Mouse (Mus musculus): ENCODE data around the gene Aurkb.

Gene Aurkb

GRCm38 (mm10) chr11:69036486-69037230, 8.8 kb upstream of the Aurkb start:
- DNase-seq (ENCODE audit: low read depth), result peak; percentile 92

DNA sequence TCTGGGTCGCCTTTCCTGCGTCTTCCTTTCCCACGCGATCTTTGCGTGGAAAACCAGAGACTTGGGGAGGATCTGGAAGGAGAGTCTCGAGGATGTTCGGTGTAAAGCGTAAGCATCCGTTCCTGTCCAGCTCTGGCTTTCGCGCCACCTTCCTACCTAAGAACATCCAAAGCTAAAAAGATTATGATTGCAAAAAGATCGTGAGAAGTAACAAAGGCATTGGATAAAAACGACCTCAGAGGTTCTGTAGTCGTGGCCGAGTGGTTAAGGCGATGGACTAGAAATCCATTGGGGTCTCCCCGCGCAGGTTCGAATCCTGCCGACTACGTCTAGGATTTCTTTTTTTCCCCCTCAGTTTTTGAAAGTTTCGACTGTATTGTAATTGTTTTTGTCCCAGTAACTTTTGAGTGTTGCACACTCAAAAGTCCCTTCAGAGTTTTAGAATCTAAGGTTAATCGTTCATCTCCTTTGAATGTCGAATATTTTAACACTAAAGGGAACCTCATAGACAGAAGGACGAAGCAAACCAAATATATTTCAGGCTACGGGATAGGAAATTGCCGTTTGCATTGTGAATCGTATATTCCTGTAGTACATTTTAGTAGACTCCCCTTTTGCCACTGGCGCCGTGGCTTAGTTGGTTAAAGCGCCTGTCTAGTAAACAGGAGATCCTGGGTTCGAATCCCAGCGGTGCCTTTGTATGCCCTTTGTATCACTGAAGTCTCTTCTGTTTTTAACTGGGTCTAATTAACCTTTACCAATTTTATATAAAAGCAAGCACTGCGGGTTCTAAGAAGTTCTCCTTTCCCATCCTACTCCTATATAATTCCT, 8.0 kb upstream of the Aurkb start:
- DNase-seq (ENCODE audit: low read depth), result peak; percentile 95

DNA sequence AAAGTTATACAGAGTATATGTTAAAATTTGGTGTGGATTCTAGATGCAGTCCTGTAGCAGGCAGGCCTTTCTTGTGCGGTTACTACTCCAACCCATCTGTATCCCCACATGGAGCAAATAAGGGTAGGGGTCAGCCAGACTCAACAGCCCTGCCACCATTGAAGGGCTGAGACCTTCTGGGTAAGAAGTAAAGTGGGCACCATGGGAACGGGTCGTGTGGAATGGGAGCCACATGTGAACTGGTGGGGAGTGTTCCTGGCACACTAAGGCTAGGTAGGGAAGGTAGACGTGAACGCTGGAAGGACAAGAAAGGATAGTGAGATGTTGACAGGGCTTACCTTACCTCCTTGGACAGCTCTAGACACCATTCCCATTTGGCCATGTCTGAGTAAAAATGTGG, 7.3 kb upstream of the Aurkb start:
- no peak for DNase-seq (ENCODE audit: low read depth)

DNA sequence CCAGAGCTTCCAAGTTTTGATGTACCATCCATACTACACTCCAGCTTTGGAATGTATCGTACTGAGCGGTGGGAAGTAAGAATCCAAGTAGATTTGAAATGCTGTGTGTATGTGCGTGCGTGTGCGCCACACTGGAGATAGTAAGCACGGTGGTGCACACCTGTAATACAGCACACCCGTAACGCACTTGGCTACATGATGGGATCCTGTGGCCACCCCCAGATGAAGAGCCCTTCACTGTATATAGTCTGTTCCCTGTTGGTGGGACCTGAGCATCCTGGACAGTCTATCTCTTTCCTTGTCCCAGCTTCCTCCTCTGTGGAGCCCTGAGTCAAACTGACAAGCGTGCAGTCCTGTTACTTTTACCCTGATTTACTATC, 938 bp downstream of the Aurkb start:
- peak; percentile 27 for DNase-seq (ENCODE audit: low read depth)

DNA sequence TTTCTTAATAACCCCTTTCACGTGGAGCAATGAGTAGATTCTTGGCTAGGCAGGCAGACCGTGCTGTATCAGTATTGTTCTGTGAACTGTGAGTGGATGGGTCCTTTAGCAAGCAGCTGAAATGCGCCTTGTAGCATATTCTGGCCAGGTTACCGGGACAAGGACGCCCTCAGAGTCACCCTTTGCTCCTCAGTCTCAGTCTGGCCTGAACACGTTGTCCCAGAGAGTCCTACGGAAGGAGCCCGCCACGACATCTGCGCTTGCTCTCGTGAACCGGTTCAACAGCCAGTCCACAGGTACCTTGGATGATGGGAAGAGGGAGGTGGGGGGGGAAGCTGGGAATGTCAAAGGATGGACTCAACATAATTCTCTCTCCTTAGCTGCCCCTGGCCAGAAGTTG, 2.1 kb downstream of the Aurkb start:
- DNase-seq (ENCODE audit: low read depth), result no peak

DNA sequence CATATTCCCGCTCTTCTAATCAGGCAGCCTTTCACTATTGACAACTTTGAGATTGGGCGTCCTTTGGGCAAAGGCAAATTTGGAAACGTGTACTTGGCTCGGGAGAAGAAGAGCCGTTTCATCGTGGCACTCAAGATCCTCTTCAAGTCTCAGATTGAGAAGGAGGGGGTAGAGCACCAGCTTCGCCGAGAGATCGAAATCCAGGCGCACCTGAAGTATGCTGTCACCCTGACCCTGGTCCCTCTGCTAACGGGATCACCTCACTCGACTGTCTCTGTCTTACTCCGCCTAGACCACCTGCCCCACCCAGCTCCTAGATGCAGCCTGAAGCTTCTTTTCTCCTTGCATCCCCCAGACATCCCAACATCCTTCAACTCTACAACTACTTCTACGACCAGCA, 2.7 kb downstream of the Aurkb start:
- no peak for DNase-seq (ENCODE audit: low read depth)

- DNase-seq (ENCODE audit: low read depth), result no peak
These were observed 5.3 kb downstream of the Aurkb start for GRCm38 (mm10) chr11:69050748-69051147.

- no peak for DNase-seq (ENCODE audit: low read depth)
These were observed 6.3 kb downstream of the Aurkb start for GRCm38 (mm10) chr11:69051771-69052170.

DNA sequence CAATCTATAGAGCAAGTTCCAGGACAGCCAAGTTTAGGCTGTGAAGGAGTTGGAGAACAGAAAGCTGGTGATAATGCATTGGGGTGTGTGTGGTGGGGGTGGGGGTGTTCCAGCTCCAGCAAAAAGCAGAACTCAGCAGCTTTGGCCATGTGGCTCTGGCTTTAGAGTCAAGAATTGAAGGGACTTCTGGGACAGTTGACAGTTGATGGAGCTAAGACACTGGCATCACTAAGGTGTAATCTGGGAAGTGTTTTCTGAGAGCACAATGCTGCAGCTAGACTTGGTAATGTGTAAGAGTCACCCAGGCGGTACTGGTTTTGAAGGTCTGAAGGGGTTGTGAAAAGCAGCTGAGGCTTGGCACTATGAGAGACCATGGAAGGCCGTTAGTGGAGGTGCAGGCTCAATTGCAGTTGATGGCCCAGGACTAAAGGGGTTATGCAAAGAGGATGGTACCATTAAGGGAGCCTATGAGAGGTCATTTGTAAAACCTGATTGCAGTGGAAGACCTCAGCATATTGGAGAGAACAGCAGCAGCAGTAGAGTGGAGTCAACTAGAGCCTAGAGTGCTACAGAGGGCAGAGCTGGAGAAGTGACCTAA, 7.5 kb downstream of the Aurkb start:
- no peak for DNase-seq (ENCODE audit: low read depth)

DNA sequence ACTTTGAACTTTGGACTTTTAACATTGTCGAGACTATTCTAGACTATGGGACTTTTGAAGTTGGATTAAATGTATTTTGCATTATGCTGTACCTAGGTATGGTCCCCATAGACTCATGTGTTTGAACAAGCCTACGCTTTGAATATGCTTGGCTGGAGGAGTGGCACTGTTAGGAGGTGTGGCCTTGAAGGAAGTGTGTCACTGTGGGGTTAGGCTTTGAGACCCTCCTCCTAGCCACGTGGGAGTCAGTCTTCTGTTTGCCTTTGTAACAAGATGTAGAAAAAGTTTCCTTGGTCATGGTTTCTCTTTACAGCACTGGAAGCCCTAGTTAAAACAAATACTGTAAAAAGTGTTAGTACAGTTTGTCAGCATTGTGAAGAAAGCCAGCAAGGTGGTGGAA, 8.4 kb downstream of the Aurkb start:
- DNase-seq (ENCODE audit: low read depth), result peak; percentile 61

DNA sequence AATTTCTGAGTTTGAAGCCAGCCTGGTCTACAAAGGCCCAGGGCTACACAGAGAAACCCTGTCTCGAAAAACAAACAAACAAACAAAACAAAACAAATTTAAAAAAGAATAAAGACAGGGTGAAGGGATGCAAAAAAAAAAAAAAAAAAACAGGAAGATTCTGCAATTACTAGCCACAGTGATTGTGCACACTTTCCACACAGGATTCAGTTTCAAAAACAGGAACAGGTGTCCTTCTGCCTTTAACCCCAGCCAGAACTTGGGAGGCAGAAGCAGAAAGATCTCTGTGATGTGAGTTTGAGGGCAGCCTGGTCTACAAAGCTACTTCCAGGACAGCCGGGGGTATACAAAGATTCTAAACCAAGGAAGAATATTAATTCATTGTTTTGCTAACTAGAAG, 12.8 kb downstream of the Aurkb start:
- no peak for DNase-seq (ENCODE audit: low read depth)

DNA sequence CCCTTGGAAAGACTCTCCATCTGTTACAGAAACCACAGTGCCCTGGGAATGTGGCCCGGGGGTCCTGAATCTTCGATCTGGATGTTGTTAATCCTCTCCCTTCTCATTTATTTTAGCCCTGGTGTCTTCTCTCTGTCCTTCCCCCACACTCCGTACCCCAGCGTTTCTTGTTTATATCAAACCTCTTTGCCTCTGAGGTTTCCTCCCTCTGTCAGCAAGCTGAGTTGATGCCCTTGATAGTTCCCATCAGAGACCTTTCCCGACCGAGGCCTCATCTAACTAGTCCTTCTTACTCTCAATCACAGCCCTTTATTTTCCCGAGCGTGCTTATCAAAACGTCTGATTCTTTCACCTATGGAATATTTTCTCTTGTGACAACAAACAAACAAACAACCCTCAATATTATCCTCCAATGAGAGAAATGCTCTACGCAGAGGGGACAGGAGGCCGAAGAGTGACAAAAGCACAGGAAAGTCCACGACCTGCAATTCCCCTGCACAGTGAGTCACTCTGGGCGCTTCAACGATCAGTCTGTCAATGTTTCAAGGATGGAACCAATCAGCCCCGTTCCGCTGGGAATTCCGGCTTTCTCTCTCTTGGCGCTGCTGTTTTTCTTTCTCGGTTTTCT, 13.4 kb downstream of the Aurkb start:
- DNase-seq (ENCODE audit: low read depth), result no peak

DNA sequence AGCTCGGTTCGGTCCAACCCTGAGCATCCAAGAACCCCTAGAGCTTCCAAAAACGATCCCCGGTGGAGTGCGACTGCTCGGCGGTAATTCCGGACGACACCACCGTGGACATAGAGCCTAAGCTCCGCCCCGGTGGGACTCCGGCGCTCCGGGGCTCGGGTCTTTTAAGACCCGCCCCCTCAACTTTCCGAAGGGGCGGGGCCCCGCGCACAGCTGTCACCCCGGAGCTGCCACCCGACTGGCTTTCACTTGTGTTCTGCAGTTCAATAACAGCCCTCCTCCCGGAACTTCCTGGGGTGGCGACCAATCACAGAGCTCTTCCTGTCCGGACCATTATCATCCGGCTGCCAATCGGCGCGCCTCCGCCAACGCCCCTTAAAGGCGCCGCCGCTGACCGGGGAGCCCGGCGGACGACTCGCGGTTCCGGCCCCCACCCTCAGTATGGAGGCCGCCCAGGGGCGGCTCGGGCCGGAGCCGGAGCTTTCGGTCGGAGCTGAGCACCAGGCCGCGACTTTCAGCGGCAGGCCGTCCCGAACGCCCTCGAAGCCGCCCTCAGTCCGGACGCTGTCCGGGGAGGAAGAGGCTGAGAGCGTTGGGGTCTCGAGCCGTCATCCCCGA, 14.0 kb downstream of the Aurkb start, which contains the start of gene Borcs6:
Borcs6 (plus strand) TSS at position 361 of the 618 bp plus-strand sequence.
- peak; percentile 95 for DNase-seq (ENCODE audit: low read depth)

GRCm38 (mm10) chr11:69059975-69060411, 14.5 kb downstream of the Aurkb start:
- no peak for DNase-seq (ENCODE audit: low read depth)

GRCm38 (mm10) chr11:69060448-69061254, 15.2 kb downstream of the Aurkb start:
- no peak for DNase-seq (ENCODE audit: low read depth)

DNA sequence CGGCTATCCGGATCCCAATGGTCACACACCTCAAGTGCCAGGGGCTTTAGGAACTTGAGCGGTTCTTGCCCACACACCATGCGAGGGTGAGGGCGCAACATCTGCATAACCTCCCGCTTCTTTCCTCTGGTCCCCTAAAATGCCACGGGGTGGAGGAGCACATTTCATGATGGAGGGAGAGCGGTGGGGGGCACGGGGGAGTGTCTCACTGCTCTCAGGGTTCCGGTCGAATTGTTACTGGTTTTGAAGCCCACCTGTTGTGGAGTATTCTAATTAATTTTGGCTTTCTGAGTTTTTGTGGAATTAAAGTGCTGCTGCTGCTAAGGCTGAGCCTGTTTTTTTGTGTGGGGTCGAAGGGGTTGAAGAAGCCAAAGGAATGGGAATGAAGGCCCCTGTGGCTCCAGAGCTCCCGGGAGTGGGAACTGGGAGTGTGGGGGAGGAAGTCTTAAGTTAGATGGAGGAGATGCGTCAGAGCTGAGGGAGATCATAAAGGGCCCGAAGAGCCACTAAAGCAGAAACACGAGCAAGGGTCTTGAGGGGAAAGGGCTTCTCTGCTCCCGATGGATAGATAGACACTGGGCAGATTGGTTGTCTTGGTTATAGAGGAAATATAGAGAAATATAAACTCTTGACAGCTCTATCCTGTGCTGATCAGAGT, 15.9 kb downstream of the Aurkb start:
- DNase-seq (ENCODE audit: low read depth), result no peak

DNA sequence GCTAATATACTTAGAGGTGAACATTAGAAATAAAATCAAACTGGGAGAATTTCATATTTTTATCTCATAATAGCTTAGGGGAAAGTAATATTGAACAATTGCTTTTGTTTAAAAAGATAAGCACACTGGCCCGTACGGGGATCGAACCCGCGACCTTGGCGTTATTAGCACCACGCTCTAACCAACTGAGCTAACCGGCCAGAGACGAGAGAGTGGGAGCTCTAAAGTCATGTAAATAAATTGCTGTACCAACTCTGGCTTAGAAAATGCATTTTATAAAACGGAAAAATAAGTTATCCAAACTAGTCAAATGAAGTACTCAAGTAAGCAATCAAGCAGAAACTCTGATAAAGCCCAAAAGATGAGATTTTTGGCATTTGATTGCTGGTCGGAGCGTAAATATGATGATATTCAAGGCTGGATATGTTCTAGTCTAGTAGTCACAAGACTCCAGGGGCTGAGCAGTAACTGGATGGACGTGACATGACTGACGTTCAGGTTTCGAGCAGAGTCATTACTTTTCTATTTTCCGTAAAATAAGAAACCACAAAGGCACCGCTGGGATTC, 16.8 kb downstream of the Aurkb start:
- peak; percentile 89 for DNase-seq (ENCODE audit: low read depth)

DNA sequence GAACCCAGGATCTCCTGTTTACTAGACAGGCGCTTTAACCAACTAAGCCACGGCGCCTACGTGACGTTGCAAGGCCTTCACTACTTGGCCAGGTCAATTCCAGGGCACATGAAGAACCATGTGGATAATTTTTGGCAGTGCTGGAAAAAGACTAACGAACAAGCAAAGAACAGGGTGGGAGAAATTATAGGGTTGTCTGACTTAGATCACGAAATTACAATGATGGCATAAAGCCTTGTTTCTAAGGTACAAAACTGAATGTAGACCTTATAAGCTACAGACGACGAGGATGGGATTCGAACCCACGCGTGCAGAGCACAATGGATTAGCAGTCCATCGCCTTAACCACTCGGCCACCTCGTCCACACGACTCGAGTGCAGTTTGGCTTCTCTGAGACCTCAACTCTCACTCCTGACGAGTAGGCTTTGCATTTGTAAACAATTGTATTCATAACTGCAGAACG, 17.3 kb downstream of the Aurkb start:
- DNase-seq (ENCODE audit: low read depth), result peak; percentile 96

- DNase-seq (ENCODE audit: low read depth), result peak; percentile 93
These were observed 18.2 kb downstream of the Aurkb start for GRCm38 (mm10) chr11:69063413-69064201.
